Mouse (Mus musculus) cerebellum, postnatal 25 days (tissue): Measurements from ENCODE around the gene Fam117a.
A peak's percentile ranks its signal among the peaks of the same experiment; 100 is the strongest.

Experiments used
- DNase-seq, 2 experiments: peaks; one replicate each; pipeline ENCODE4 v3.0.0; 2021; ENCODE audit warnings: mixed read lengths in 2 of 2

The Fam117a gene

DNA sequence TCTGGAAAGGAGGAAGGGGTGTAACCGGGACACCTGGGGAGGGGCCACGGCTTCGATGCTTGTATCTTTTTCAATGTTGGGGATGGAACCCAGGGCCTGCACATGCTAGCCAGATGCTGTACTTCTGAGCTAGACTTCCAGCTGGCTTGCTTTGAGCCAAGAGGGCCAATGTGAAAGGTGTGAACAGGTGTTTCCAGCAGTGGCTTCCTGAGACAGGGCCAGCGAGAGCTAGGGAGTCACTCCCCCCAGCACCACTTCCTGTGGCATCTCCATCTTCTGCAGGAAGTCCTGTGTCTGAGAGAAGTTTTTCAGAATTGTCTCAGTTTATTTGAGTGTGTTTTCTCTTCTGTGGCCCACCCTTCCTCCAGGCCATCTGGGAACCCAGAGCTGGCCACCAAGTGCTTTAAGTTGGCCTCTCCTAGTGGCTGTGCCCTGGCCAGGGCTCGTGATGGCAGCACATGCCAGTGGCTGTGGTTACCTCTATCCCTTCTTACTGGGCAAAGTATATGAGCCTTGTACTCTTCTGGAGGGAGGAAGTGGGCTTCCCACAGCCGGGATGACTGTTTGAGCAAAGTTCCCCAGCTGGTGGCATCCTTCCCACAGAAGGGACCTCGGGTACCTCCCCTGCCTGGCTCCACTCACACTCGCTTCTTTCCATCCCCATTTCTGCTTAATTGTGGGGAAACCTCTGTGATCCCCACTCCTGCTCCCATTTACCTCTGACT, 30.4 kb downstream of the Fam117a start:
- no peak for DNase-seq

DNA sequence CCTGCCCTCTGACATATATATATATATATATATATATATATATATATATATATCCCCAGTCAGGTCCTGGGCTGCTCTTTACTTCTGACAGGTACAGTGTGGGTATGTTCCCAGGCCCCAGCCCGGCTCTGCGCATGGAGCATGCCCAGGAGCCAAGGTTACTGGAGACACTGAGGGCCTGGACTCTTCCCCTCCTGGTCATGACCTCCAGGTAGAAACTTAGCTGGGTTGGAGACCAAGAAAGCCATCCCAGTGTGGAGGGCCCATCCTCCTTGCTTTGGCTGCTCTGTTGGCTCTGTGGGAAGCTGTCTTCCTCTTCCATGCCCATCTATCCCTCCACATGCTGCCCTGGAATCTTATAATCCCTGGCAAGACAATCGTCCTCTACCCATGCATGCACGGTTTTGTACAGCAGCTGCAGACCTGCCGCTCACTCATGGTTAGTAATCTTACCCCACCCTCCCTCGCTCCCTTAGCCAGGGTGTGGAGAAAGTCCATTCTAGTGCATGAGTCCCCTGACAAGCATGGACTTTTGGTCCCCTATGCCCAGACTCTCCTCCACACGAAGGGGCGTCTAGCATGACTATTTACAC, 31.5 kb downstream of the Fam117a start:
- DNase-seq, result no peak

DNA sequence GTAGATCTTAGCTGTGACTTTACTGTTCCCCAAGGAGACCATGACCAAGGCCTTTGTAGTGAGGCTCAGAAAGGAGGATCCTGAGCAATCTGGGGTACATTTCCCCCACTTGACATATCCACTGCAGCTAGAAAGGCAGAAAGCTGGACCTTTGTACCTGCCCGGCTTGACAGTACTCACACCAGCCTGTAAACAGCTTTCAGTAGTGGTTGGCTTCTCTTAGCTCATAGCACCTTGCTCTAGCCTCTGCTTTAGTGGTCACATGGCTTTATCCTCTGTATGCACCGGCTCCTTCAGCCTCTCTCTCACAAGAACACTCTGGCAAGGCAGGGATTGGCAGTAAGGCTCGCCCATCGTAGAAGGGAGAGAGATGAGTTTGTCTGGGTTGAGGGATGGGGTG, 32.1 kb downstream of the Fam117a start:
- no peak for DNase-seq

DNA sequence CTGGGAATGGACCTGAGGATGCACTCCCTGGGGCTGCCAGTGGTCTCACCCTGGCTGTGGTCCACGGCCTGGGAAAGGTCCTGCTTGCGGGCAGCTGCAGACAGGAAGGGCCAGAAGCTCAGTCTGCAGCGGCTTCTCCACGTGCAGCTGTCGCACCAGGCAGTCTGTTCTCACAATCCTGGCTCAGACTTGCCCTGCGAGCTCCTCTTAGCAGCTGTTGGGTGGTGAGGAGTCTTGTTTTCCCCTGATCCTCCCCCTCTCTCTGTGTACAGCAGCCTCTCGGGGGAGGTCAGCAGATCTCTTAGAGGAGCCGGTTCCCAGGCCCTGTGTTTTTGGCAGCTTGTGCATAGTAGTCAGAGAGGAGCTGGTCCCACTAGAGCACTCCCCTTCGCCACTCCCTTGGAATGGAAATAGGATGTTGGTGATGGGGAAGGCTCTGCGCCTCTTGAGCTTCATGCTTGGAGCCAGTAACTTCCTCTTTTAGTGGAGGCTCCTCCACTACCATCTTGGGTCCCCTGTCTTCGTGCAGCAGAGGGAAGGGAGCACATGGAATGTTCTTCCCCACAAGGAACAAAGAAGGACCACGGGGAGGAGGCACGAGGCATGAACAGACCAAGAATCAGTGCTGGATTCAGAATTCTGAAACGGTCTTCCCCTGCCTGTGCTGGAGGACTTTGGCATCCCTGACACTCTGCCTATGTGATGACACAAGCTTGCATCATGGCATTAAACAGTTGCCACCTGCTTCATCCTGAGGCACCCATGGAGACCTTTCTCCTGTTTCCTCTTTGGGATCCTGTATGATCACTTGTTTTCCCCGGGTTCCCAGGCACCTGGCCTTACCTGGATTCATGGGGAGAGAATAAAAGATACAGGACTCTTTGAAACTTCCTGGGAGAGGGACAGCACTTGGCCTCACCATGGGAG, 33.4 kb downstream of the Fam117a start:
- DNase-seq, result no peak

- DNase-seq, result no peak
Measured at GRCm38 (mm10) chr11:95371182-95371581, 34.4 kb downstream of the Fam117a start.

DNA sequence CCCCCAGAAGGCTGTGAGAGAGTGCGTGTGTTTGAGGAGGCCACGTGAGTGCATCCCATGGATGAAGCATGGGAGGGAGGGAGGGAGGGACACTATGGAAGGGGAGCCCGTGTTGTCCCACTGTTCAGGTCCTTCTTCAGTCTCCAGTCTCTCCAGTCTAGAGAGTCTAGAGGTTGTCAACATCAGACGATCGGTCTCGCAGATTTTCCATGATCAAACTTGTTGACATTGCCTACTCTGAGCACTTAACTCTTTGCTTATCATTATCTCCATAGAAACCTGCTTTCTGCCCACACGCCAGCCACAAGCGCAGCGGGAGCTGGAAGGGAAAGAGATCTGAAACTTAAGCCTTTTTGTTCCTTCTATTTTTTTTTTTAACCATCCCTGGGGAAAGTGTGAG, 42.1 kb downstream of the Fam117a start:
- no peak for DNase-seq

DNA sequence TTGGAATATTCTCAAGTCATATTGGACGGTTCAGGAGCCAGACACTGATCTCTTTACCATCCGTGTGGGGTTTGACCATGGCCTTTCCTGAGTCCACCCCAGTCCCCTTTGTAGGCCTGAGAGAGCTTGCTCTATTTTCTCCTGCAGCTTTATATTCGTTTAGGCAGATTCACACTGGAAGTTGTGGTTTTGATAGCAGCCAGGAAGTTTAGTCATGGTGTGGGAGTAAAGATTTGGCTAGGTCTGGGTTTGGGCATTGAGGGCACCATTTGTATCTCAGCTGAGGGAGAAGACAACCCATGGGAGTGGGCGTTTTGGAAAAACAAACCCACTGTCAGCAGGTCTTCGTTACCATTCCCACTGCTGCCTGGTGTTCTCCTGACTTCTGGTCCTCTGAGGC, 42.7 kb downstream of the Fam117a start:
- no peak for DNase-seq

- no peak for DNase-seq
Measured at GRCm38 (mm10) chr11:95380711-95381110, 43.9 kb downstream of the Fam117a start.

DNA sequence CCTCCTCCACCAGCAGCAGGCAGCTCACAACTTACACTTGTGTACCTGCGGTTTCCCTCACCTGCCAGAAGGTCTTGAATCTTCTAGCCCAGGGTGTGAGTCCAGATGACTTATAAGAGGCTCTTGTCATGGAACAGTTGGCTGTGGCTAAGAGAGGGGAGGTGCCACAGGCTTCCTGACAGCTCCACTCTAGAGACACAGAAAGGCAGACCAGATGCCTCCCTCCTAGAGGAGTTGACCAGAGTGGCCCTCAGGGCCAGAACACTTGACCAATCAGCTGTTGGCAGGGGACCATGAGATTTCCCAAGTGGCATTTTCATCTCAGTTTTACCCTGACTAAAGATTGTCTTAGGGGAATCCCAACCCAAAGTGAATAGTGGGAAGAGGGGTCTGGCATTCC, 44.3 kb downstream of the Fam117a start:
- DNase-seq, result no peak

DNA sequence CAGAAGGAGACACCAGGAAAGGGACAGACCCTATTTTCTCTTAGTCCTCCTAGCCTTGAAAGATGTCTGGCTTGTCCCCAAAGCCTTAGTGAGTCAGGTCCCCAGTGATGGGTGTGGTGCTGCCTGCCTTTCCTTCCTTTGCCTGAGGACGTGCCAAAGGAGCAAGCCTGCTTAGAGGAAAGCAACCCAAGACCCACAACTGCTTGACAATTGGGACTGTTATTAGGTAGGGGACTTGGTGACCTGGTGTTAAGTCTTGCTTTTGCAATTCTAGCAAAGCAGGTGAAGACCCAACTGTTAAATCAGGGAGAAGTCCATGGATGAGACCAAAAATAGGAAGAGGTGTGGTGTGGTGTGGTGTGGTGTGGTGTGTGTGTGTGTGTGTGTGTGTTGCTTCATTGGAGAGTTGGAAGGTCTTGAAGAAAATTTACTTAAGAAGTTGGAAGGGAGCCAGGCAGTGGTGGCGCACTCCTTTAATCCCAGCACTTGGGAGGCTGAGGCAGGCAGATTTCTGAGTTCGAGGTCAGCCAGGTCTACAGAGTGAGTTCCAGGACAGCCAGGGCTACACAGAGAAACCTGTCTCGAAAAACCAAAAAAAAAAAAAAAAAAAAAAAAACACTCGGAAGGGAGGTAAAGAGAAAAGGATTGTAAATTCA, 46.6 kb downstream of the Fam117a start:
- DNase-seq, result no peak

DNA sequence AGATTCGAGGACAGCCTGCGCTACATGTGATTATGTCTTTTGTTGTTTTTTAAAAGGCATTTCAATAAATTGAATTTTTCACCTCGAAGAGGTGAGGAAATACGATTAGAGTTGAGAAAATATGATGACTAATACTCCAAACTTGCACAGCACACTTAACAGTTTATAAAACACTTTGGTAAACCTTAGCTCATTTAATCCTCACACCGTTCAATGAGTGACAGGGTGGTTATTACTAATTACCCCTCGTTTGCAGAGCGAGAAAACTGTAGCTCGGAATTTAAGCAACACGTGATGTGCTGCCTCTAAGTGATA, 47.1 kb downstream of the Fam117a start:
- no peak for DNase-seq

- DNase-seq, result peak; percentile 93 to 96
Measured at GRCm38 (mm10) chr11:95384319-95384972, 47.6 kb downstream of the Fam117a start, which contains the start of gene Slc35b1. Gene Slc35b1, plus strand, starts transcription at chr11:95384692.

DNA sequence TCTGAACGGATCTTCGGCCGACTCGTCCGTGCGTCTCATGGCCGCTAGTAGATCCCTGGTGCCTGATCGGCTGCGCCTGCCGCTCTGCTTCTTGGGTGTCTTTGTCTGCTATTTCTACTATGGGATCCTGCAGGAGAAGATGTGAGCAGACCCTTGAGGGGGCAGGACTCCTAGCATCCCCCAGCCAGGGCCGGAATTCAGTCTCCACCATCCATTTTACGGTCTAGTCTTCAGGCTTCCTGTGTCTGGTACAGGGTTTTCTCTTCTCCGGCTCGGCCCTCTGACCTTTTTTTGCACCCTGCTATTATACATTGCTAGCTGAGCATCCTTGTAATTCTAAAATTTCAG, 48.1 kb downstream of the Fam117a start:
- no peak for DNase-seq

DNA sequence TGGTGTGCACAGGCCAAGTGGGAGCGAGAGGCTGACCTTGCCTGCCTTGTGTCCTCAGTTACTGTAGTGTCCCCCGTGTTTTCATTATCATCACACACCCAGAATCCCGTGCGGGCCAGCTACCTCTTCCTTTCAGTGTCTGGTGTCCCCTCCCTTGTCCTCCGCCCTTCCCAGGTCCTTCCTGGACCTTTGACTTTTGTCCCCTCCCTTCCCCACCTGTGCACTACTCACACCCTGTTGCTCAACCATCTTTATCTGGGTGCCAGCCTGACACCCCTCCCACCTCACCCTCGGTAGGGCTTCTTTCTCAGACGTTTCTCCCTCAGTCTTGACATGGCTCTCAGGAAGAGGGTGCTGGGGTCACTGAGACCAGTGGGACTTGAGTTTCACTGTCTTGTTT, 50.5 kb downstream of the Fam117a start:
- DNase-seq, result no peak

DNA sequence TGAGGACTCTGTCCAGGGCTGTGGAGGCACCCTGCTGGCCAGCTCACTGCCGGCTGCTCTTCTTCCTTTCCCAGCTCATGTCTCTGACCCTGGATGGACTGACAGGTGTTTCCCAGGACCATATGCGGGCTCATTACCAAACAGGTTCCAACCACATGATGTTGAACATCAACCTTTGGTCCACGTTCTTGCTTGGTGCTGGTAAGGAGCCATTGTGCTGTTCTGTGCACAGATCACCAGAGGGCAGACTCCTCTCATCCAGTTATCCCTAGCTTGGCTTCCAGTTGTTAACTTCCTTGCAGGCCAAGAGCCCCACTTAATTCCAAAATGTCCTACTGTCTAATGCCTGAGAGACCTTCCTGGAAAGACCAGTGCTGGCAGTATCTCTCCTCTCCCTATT, 52.2 kb downstream of the Fam117a start:
- DNase-seq, result peak; percentile 54 to 60

DNA sequence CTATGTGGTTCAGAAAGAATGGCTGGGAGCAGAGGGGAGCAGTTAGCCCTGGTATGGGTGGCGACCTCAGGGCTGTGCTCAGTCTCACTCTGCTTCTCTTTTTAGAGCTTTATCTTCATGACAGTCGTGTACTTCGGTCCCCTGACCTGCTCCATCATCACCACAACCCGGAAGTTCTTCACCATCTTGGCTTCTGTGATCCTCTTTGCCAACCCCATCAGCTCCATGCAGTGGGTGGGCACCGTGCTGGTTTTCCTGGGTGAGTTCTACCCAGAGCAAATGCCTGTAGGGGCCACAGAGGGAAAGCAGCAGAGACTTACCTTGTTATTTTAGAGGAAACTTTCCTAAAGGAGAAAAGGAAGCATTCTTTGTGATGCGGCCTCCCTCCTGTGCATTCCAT, 53.6 kb downstream of the Fam117a start:
- no peak for DNase-seq

DNA sequence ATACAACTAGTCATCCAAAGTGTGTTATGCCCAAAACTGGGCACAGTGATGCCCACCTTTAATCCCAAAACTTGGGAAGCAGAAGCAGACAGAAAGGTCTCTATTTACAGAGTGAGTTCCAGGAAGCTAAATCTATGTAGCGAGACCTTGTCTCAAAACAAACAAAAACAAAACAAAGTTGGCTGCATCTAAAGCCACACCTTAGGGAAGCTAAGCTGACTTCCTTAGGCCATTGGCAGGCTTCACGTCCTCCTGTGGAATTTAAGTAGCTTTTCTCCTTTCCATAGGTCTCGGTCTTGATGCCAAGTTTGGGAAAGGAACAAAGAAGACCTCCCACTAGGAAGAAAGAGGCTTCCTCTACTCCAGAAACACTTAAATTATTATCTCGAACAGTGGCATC, 54.4 kb downstream of the Fam117a start:
- DNase-seq, result no peak

- peak; percentile 77 to 80 for DNase-seq
Measured at GRCm38 (mm10) chr11:95391743-95392142, 54.9 kb downstream of the Fam117a start.

- DNase-seq, result peak; percentile 88 to 92
Measured at GRCm38 (mm10) chr11:95392223-95392667, 55.4 kb downstream of the Fam117a start.

- DNase-seq, result peak; percentile 43 to 58
Measured at GRCm38 (mm10) chr11:95392708-95393499, 56.1 kb downstream of the Fam117a start.

- no peak for DNase-seq
Measured at GRCm38 (mm10) chr11:95393500-95393816, 56.6 kb downstream of the Fam117a start.

- peak; percentile 37 to 40 for DNase-seq
Measured at GRCm38 (mm10) chr11:95394112-95394511, 57.3 kb downstream of the Fam117a start.
